Mouse (Mus musculus) spleen, postnatal 14 days (tissue): ENCODE measurements around the gene Selenof.
A peak's percentile ranks its signal among the peaks of the same experiment; 100 is the strongest.
"Not testable (repeated sequence)": the region's sequence is repeated elsewhere in the genome, so short reads cannot be mapped to it uniquely, and the experiment has no call there.

ENCODE experiments used
- DNase-seq, 2 experiments: peaks; one replicate each; pipeline ENCODE4 v3.0.0; 2021 to 2022; ENCODE audit warnings: low spot score in 2 of 2

Gene Selenof

DNA sequence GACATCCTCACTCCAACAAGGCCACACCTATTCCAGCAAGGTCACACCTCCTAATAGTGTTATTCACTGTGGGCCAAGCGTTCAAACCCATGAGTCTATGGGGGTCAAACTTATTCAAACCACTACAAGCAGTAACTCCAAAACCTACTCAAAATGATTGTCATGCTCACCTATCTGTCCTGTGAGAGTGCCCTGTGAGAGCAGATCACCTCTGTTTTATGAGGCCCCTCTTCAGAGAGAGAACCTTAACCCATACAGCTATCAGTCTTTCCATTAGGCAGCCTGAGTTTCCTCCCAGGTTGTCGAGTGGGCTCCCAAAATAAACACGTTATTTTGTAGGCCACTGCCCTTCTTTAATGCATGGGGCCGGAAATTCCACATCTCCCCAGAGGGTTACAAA lies 32.3 kb downstream of the Selenof start:
- DNase-seq = no peak

DNA sequence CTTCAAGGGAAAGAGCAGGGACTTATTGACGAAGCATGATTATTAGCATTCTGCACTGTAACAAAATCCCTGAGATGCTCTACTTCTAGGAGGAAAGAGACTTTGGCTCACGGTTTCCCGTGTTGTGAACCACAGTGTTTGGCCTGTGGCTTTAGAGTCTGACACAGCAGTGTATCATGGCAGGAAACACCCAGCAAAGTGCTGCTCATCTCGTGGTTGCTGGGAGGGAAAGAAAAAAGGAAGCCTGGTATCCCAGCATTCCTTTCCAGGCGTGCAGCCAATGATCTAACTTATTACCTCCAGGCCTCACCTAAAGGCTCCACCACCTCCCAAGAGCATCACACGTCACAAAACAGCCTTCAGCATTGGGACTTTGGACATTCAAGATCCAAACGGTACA lies 32.7 kb downstream of the Selenof start:
- DNase-seq = no peak

DNA sequence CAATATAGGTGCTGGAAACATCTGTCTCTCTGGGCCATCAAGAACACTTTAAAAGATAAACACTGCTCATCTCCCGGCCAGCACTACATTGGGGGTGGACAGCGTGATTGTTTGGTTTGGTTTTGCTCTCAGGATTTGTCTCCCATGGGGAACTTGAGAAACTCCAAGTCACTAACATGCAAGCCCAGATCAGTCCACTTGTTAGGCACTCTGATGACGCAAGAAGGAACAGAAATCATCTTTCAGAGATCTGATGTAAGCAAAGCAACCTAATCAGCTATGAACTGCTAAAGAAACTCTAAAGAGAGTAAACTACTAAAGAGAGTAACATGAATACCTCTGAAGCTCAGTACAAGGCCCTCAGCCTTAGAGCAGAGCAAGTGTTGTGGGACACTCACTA lies 33.5 kb downstream of the Selenof start:
- no peak for DNase-seq

GRCm38 (mm10) chr3:144604205-144604604 lies 34.1 kb downstream of the Selenof start:
- no peak for DNase-seq

GRCm38 (mm10) chr3:144605811-144606210 lies 35.7 kb downstream of the Selenof start:
- not testable (repeated sequence) for DNase-seq

GRCm38 (mm10) chr3:144606449-144606848 lies 36.3 kb downstream of the Selenof start:
- no peak for DNase-seq

DNA sequence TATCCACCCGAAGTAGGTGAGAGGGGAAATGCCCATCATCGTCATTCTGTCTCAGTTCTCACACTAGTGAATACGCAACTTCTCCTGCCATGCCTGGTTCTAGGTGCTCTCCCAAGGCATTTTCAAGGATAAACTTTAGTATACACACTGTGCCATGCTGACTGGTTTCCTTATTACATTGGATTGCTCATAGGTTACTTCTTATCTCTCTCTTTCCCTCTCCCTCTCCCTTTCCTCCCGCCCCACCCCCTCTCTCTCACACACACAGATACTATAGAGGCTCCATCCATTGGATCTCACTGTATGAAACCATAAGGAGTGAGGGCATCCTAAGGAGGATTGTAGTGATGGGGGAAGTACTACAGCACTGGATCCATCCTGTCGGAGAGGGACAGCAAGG lies 38.0 kb downstream of the Selenof start:
- no peak for DNase-seq

- DNase-seq = no peak
These were observed 40.7 kb downstream of the Selenof start for GRCm38 (mm10) chr3:144610759-144611158.

- DNase-seq = no peak
These were observed 41.6 kb downstream of the Selenof start for GRCm38 (mm10) chr3:144611626-144612271.

DNA sequence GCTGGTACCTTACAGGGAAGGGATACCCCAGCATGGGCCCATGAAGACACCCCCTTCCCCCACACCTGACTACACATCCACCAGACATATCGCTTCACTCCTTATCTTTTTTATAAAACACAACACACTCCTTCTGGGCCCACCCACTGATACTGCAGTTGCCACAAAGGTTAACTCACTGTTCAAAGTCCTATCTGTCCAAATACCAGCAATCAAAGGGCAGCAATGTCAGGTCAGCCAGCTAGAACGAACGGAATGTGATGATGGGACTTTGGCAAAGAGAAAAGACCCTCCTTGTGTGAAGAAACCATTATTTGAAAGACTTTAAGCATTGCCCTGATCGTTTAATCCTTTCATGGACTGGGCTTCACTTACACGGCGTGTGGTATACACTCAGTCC lies 42.3 kb downstream of the Selenof start:
- no peak for DNase-seq

DNA sequence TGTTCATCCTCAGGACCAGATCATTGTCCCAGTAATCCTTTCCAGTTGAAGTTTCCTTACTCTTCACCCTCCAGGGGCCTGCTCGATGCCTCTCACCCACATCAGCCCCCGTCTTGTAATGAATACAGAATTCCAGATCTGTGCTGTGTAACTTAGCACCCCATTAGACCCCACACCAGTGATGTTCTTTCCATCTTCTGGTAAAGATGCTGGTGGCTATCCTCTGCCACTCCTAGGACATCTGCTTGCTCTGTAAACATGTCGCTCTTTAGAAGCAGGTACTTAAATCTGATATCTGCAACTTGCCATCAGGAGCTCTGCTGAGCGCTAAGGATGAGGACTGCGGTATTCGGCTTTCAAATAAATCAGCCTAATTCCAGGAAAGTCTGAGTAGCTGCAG lies 44.2 kb downstream of the Selenof start:
- DNase-seq = no peak

DNA sequence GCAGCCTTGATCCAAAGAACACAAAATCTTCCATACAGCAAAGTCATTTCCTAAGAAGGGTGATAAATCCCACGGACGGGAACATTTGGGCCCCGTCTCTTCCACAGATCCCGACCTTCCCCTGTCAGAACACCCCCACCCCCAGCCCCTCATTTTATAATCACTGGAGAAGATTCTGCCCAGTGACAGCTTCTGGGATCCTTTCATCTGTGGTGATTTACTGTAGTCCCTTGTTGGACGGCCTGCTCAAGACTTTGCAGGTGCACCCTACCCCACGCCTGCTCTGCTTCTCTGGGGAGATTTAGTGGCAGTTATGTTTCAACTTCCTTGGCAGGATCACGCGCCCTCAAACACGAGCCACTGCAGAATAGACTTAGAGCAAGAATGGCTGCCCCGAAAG lies 44.6 kb downstream of the Selenof start:
- no peak for DNase-seq

DNA sequence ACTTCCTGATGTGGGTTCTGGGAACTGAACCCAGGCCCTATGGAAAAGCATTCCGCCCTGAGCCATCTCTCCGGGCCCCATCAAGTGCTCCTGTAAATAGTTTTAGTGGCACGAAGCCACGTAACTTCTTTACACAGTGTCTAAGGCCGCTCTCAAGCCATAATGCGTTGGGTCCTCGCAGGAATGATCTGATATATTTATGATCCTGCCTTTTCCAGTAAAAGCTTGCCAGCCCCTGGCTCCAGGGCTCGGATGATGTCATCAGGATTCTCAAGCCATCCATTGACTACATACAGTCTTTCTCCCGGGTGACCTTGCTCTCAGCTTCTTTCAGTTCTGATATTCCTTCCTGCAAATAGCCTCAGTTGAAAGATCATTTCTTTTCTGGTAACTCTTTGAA lies 45.4 kb downstream of the Selenof start:
- no peak for DNase-seq

DNA sequence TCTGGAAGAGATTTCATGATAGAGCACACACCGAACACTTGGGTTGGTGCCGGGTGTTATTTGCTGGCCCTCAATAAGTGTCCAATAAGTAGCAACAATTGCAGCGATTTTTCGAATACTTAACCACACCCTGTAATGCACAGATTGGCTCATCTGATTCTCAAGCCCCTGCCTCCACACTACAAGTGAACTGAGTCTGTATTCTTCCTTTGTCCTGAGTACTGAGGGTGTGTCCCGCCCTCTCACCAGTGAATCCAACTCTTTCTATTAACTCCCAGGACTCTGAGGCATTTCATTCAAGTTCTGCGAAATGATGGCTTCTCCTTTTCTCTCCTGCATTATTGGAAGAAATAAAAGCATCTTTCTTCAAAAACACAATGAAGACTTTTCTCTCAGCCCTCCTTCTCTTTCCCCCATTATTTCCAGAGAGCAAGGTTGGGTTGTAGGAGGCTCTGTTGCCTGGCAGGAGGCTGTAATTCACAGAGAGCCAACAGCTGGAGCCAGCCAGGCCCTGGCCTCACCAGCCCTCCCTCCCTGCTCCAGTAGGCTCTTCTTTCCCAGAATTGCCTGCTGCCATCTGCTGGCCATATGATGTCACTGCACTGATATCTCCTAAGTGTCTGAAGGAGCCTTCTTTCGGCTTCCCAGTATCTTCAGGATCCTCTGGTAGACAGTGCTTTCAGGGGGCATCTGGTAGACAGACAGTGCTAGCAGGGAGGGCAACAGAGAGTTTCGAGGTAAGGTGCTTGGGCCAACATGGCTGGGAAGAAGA lies 46.7 kb downstream of the Selenof start:
- DNase-seq = peak; percentile 66 to 79

DNA sequence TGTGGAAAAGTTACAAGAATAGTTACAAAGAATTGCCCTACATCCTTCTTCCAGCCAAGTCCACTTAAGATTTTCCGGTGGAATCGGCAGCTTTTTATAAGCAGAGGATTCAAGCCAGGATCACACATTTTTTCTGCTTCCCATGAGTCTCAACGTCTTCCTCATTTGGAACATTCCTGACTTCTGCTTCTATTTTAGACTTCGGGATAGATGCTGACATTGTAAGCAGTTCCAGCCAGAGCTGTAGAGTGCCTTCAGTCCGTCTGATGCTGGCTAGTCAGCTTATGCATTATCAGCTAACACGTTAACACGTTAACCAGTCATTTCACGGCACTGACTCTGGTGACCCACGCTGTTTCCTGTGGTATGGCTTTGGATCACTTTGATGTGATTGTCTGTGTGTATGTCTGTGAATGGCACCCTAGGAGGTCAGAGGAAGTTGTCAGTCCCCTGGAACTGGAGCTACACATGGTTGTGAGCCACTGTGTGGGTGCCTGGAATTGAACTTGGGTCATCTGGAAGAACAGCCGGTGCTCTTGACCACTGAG lies 47.6 kb downstream of the Selenof start:
- no peak for DNase-seq

- no peak for DNase-seq
These were observed 53.0 kb downstream of the Selenof start for GRCm38 (mm10) chr3:144622930-144623612.

DNA sequence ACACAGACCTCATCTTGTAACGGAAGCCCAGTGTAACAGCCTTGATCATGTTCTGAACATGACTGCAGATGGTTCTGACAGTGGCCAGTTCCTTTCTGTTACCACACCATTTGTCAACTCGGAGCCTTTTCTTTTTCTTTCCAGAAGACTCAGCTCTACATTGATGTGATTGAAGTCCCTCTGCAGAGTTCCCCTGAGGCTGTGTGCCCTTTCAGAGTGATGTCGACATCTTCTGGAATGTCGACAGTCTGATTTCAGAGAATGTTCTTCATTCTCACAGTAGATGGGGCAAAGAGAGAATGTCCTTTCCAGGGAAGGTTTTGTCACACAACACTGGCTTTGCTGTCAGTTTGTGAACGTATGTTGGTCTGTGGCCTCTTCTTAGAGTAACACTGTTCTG lies 55.6 kb downstream of the Selenof start:
- DNase-seq = no peak

GRCm38 (mm10) chr3:144628005-144628914 lies 58.2 kb downstream of the Selenof start:
- DNase-seq = peak; percentile 19 to 29

GRCm38 (mm10) chr3:144628915-144629230 lies 58.8 kb downstream of the Selenof start:
- DNase-seq = no peak

- no peak for DNase-seq
These were observed 65.1 kb downstream of the Selenof start for GRCm38 (mm10) chr3:144635236-144635635.

GRCm38 (mm10) chr3:144638110-144638509 lies 68.0 kb downstream of the Selenof start:
- no peak for DNase-seq

- no peak for DNase-seq
These were observed 69.3 kb downstream of the Selenof start for GRCm38 (mm10) chr3:144639387-144639786.
